Mouse (Mus musculus): ENCODE data around the gene Hectd3.

Hectd3 gene

DNA sequence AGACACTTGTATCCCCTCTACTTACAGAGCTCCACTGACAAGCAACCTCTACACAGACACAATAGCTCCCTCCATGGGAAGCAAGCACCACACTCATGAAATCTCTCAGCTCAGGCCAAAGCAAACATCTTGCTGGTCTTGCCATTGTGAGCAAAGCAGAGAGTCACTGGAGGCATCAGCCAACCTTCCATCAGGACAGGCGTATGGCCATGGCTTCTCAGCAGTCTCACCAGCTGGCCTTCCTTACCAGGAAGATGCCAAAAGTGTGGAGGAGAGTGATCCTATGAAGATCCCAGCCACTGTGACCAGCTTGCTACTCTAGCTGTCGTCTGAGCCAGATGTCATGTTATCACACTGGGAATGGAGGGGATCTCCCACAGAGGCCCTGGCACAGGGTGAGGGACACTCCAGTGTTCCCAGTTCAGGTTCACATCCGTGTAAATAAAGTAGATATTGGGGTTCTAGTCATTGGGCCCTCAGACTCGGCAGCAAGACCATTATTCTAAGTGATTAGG lies 19.8 kb downstream of the Hectd3 start:
- no peak for DNase-seq (ENCODE audit: extremely low spot score, low read depth, low spot score)

- DNase-seq (ENCODE audit: extremely low spot score, low read depth, low spot score), result no peak
These were observed 22.6 kb downstream of the Hectd3 start for GRCm38 (mm10) chr4:117017738-117018137.

GRCm38 (mm10) chr4:117018327-117018726 lies 23.2 kb downstream of the Hectd3 start:
- no peak for DNase-seq (ENCODE audit: extremely low spot score, low read depth, low spot score)

DNA sequence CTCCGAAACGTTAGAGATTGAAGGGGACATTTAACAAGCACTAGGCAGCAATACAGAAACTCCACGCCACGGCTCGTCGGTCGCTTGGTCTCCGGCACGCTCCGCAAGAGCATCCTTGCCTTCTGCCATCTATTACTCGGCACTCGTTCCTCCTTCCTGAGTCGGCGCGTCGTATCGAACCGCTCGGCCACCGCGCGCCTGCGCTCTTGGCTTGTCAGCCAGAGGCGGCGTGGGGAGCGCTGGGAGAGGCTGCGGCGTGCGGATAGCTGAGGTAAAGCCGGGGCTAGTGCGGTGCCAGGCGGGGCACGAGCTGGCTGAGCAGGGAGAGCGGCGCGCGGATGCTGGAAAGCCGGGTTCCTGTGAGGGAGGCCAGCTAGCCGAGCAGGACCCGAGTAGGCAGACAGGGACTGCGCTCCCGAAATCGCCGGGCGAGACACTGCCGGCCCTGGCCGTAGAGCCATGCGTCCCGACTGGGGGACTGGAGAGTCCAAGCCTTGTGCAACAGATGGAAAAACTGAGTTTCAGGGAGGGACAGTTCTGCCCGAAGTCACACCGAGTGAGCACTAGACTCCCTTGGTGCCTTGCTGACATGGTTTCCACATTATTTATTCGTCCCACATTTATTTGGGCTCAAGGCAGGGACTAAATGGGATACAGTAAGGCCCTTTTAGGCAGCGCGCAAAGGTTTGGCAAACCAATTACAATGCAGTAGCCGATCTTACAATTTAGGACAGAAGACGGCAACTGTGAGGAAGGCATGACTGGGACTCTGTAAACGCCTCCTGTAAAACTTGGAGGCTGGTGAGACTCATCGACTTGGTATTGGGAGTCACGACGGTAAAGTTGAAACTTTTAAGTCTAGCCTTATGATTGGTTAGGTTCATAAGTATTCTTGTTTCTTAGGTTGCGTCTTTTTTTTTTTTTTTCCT lies 24.4 kb downstream of the Hectd3 start, which contains the start of gene Eif2b3:
Gene Eif2b3, plus strand, starts transcription at position 197 of the 929 bp plus-strand sequence.
- no peak for DNase-seq (ENCODE audit: extremely low spot score, low read depth, low spot score)

DNA sequence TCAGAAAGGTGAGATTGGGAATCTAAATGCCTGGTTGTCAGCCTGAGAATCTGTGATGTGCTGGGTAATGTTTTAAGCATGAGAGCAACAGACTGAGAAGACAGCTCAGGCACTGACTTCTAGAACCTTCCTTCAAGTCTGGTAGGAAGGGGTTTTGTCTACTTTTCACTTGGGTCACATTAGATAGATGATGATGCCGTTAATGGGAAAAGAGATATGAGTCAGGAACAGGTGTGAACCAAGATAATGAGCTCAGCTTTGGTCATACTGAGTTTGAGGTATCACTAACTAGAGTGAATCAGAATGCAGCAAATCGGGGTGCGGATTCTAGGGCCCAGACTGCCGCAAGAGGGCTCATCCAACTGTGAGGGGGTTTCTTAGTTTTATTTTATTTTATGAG lies 28.4 kb downstream of the Hectd3 start:
- DNase-seq (ENCODE audit: extremely low spot score, low read depth, low spot score), result no peak

- DNase-seq (ENCODE audit: extremely low spot score, low read depth, low spot score), result no peak
These were observed 36.0 kb downstream of the Hectd3 start for GRCm38 (mm10) chr4:117031105-117031504.

GRCm38 (mm10) chr4:117039925-117040687 lies 45.0 kb downstream of the Hectd3 start:
- no peak for DNase-seq (ENCODE audit: extremely low spot score, low read depth, low spot score)

DNA sequence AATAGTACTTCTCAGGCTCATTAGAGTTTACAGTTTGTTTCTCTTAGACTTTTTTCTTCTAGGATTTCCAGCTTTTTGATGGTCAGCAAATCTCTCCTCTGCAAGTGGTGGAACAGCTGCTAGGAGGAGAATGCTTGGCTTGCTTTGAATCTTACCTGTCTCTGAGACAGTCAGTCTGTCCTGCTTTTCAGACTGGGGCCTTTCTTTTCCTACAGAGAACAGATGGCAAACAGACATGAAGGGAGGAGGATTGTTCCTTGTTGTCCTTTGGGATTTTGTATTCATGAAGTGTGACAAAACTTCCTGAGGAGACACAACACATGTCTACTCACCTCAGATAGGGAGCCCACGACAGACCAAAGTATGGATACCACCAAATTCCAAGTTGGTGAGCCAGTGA lies 45.7 kb downstream of the Hectd3 start:
- DNase-seq (ENCODE audit: extremely low spot score, low read depth, low spot score), result no peak

DNA sequence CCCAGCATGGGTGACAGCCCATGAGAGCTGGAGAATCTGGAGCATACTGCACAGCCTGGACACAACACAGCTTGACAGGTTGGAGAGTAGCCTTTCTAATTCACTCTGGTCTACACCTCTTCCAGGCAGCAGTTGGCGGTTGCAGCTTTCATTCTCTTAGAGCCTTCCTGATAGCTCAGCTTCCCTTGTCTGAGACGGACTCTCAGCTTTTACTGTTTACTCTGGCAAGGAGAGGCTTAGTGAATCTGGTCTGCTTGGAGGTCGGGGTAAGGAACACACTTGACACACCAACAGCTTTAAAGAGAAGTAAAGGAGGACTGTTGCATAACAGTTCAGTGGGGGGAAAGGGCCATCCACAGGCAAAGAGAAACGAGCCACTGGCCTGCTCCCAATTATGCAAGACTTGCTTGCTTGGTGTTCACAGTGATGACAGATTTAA lies 46.2 kb downstream of the Hectd3 start:
- DNase-seq (ENCODE audit: extremely low spot score, low read depth, low spot score), result no peak

DNA sequence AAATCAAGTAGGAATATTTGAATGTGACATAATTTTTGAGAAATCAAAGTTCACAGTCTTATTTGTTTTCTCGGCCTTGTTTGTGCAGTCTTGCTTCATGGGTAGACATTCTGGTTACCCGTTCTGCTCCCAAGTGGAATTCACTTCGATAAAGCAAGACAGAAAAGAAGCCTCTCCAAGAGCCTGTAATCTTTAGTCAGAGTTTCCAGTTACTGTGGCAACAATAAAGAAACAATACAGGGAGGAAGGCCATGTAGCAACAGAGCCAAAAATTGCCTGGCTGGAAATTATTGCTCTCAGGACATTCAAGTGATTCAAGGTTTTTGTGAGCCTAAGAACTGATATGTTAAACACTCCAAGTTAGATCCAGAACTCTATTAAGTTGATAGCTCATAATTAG lies 53.7 kb downstream of the Hectd3 start:
- DNase-seq (ENCODE audit: extremely low spot score, low read depth, low spot score), result no peak

DNA sequence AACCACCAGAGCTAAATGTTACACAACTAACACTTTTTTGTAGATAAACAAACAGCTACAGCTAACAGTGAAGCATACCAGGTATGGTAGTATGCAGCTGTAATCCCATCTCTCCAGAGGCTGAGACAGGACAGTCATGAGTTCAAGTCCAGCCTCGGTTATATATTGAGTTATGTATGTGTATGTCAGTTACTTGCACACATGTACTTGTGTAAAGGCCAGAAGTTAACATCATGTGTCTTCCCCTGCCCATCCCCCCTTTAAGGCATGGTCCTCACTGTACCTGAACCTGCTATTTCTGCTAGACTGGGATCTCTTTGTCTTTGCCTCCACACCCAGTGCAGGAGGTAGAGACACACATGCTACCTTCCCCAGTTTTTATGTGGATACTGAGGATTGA lies 54.4 kb downstream of the Hectd3 start:
- DNase-seq (ENCODE audit: extremely low spot score, low read depth, low spot score), result no peak

GRCm38 (mm10) chr4:117052626-117053025 lies 57.5 kb downstream of the Hectd3 start:
- no peak for DNase-seq (ENCODE audit: extremely low spot score, low read depth, low spot score)

- no peak for DNase-seq (ENCODE audit: extremely low spot score, low read depth, low spot score)
These were observed 58.8 kb downstream of the Hectd3 start for GRCm38 (mm10) chr4:117053956-117054355.

Measured in hindlimb bud, embryonic 11.5 days (tissue).